Mouse (Mus musculus) CH12.LX (cell line): ENCODE measurements around the gene Nmt2.

Source experiments
- BHLHE40 ChIP-seq: IDR thresholded peaks from 2 replicates; pipeline ENCODE4 v1.6.1; 2011; ENCODE audit warnings: mild to moderate bottlenecking, low read depth, low read length, improper control_type of control experiment
- CTCF ChIP-seq, 2 experiments: IDR thresholded peaks in 1 of 2; conservative IDR thresholded peaks in 1 of 2; 2 replicates each; pipeline ENCODE4 v1.5.1; 2011 to 2012; ENCODE audit warnings: low read depth in 2 of 2, low read length in 2 of 2, improper control_type of control experiment in 1 of 2, inconsistent platforms in 1 of 2, mild to moderate bottlenecking in 1 of 2, moderate library complexity in 1 of 2
- E2F4 ChIP-seq: IDR thresholded peaks from 2 replicates; pipeline ENCODE4 v1.6.1; 2011; ENCODE audit warnings: low read depth, low read length, improper control_type of control experiment; ENCODE audit not compliant: insufficient replicate concordance
- EP300 ChIP-seq: IDR thresholded peaks from 2 replicates; pipeline ENCODE4 v1.6.1; 2011; ENCODE audit warnings: low read length, improper control_type of control experiment
- GABPA ChIP-seq: IDR thresholded peaks from 2 replicates; pipeline ENCODE4 v1.6.1; 2012; ENCODE audit warnings: low read depth, low read length, improper control_type of control experiment, inconsistent platforms; ENCODE audit not compliant: insufficient replicate concordance
- HCFC1 ChIP-seq: IDR thresholded peaks from 2 replicates; pipeline ENCODE4 v1.6.1; 2012; ENCODE audit warnings: low read depth, mild to moderate bottlenecking, inconsistent platforms, low read length, improper control_type of control experiment
- JUN ChIP-seq: IDR thresholded peaks from 2 replicates; pipeline ENCODE4 v1.6.1; 2011; ENCODE audit warnings: low read depth, mild to moderate bottlenecking, low read length, improper control_type of control experiment, moderate library complexity; ENCODE audit not compliant: insufficient read depth
- MEF2A ChIP-seq: IDR thresholded peaks from 2 replicates; pipeline ENCODE4 v1.6.1; 2014; ENCODE audit warnings: low read depth, mild to moderate bottlenecking, inconsistent platforms, low read length, improper control_type of control experiment, borderline replicate concordance
- MYC ChIP-seq: IDR thresholded peaks from 2 replicates; pipeline ENCODE4 v1.6.1; 2011; ENCODE audit warnings: low read depth, mild to moderate bottlenecking, improper control_type of control experiment, low read length
- NELFE ChIP-seq: IDR thresholded peaks from 2 replicates; pipeline ENCODE4 v1.6.1; 2011; ENCODE audit warnings: low read depth, low read length, improper control_type of control experiment
- POLR2A ChIP-seq: IDR thresholded peaks from 2 replicates; pipeline ENCODE4 v1.6.1; 2011; ENCODE audit warnings: low read depth, mild to moderate bottlenecking, improper control_type of control experiment, low read length
- RAD21 ChIP-seq: IDR thresholded peaks from 2 replicates; pipeline ENCODE4 v1.6.1; 2011; ENCODE audit warnings: low read depth, mild to moderate bottlenecking, low read length, improper control_type of control experiment, moderate library complexity
- TCF12 ChIP-seq: IDR thresholded peaks from 2 replicates; pipeline ENCODE4 v1.6.1; 2014; ENCODE audit warnings: low read depth, mild to moderate bottlenecking, inconsistent platforms, low read length, improper control_type of control experiment
- UBTF ChIP-seq: IDR thresholded peaks from 2 replicates; pipeline ENCODE4 v1.6.1; 2012; ENCODE audit warnings: low read depth, mild to moderate bottlenecking, inconsistent platforms, low read length, improper control_type of control experiment, moderate library complexity

- no peak for TF ChIP-seq RAD21
- TF ChIP-seq UBTF = no peak
- no peak for TF ChIP-seq POLR2A
- TF ChIP-seq BHLHE40 = no peak
- TF ChIP-seq CTCF (conservative IDR thresholded peaks at IDR 0.05 in 1 of 2, IDR thresholded peaks at IDR 0.05 in 1 of 2; ENCODE audit: low read depth in 2 of 2, low read length in 2 of 2) = no peak
- TF ChIP-seq MYC = no peak
- TF ChIP-seq NELFE = no peak
- no peak for TF ChIP-seq MEF2A
- TF ChIP-seq JUN = no peak
- no peak for TF ChIP-seq TCF12
- no peak for TF ChIP-seq HCFC1
- TF ChIP-seq EP300 = no peak
- TF ChIP-seq E2F4 = no peak
- no peak for TF ChIP-seq GABPA
Measured at GRCm38 (mm10) chr2:3289581-3289980, 5.6 kb downstream of the Nmt2 start.
